13 mouse cellular contexts compared by ENCODE assay signal in genomic region chr10:83101421-83102207, GRCm38 (mm10).
DNase-seq lines count a peak whose midpoint lies in the region; ATAC-seq and TF ChIP-seq lines count a peak whose summit lies in the region.
"Had no signal": no experiment of that assay in that cellular context is flagged by ENCODE, and none has a peak within 500 bp of the region (broad histone marks: within the 10 kb centered on the region; RNA-seq: fewer than 3 reads in every experiment).

No protein-coding gene starts in this region.

- peaks cover 9% of the 10 kb centered on the region for H3K4me1 ChIP-seq in heart, adult 2 months (ENCODE audit: control insufficient read depth, insufficient read depth, low read length)
- peaks cover 10% of the 10 kb centered on the region for H3K4me1 ChIP-seq in heart, embryonic 11.5 days (ENCODE audit: control insufficient read depth, insufficient read depth, low read length)

- no peaks in the 10 kb centered on the region for H3K27me3 ChIP-seq in heart, adult 2 months (ENCODE audit: control insufficient read depth, insufficient read depth, low read length)
- H3K27me3 ChIP-seq in heart, embryonic 11.5 days (ENCODE audit: control insufficient read depth, insufficient read depth, low read length), result no peaks in the 10 kb centered on the region
- H3K27me3 ChIP-seq: heart, embryonic 12.5 days; intestine, embryonic 15.5 days; limb, embryonic 15.5 days; stomach, embryonic 15.5 days had no signal

- no peak for TF ChIP-seq POLR2A in heart, adult 2 months (IDR thresholded peaks at IDR 0.05; ENCODE audit: insufficient read depth, low read depth, low read length)

- no peak for TF ChIP-seq EP300 in heart, adult 2 months (IDR thresholded peaks at IDR 0.05; ENCODE audit: insufficient read depth, low read depth, low read length)

- no peak for TF ChIP-seq CTCF in heart, adult 2 months (IDR thresholded peaks at IDR 0.05)
- TF ChIP-seq CTCF in left cerebral cortex, adult 2 months (IDR thresholded peaks at IDR 0.05), result no peak

- no peak overlapping the region for H3K4me3 ChIP-seq in heart, adult 2 months
- H3K4me3 ChIP-seq in heart, embryonic 11.5 days (ENCODE audit: low read depth, low read length), result no peak overlapping the region
- no peak overlapping the region for H3K4me3 ChIP-seq in left cerebral cortex, adult 2 months
- H3K4me3 ChIP-seq: heart, embryonic 12.5 days; intestine, embryonic 15.5 days; limb, embryonic 15.5 days; stomach, embryonic 15.5 days had no signal

- WGBS in heart, adult 2 months, result 77% methylated on average over 9 of the region's 9 CpGs
- whole genome bisulfite sequencing in heart, embryonic 11.5 days (ENCODE audit: insufficient replicate concordance), result 85% methylated on average over 9 of the region's 9 CpGs

- no peak overlapping the region for H3K4me2 ChIP-seq in heart, embryonic 11.5 days
- H3K4me2 ChIP-seq: intestine, embryonic 15.5 days; limb, embryonic 15.5 days; stomach, embryonic 15.5 days had no signal

- ATAC-seq in heart, embryonic 11.5 days (replicated peaks; ENCODE audit: insufficient number of reproducible peaks, low FRiP score, low TSS enrichment), result no peak
- peak; percentile 21 for ATAC-seq in granulocyte monocyte progenitor cell, adult 5-6 weeks (replicated peaks; ENCODE audit: poor library complexity, severe bottlenecking)
- ATAC-seq: intestine, embryonic 15.5 days; midbrain, embryonic 16.5 days had no signal

- no peak overlapping the region for H3K9ac ChIP-seq in heart, adult 2 months (ENCODE audit: low read depth, low read length)
- H3K9ac ChIP-seq in heart, embryonic 11.5 days (ENCODE audit: low read depth, low read length), result no peak overlapping the region
- H3K9ac ChIP-seq: heart, embryonic 12.5 days; intestine, embryonic 15.5 days; limb, embryonic 15.5 days; stomach, embryonic 15.5 days had no signal

- no peaks in the 10 kb centered on the region for H3K9me3 ChIP-seq in heart, embryonic 11.5 days (replicated peaks; ENCODE audit: control insufficient read depth, low read length)
- H3K9me3 ChIP-seq: heart, embryonic 12.5 days; intestine, embryonic 15.5 days; limb, embryonic 15.5 days; stomach, embryonic 15.5 days had no signal

- intact Hi-C loops in heart, adult 2 months (cut with DNase I), result loop anchor here (2.0 to 5.0 kb wide), 2 partner anchors 117 to 194 kb away; partner anchors contain the start of gene Chst11
- intact Hi-C loops in left cerebral cortex, adult 2 months (cut with DNase I), result loop anchor here (2.0 to 5.0 kb wide), 2 partner anchors 115 to 184 kb away; no protein-coding TSS in a partner anchor
- intact Hi-C loops in left cerebral cortex, postnatal 4 days (cut with DNase I), result loop anchor here (5.0 kb wide), 1 partner anchor 114 kb away; the partner anchor contains the start of gene Chst11

- no peak for DNase-seq in heart, adult 2 months
- no peak for DNase-seq in left cerebral cortex, adult 2 months (ENCODE audit: extremely low spot score in 1 of 2, low spot score in 2 of 2)
- no peak for DNase-seq in left cerebral cortex, postnatal 4 days
- DNase-seq in brain, adult 2 months (ENCODE audit: low read depth, low spot score), result peak; percentile 82
- no peak for DNase-seq in adrenal gland, adult 2 months
- no peak for DNase-seq in embryo, embryonic 10.5 days (ENCODE audit: low spot score)

- peak overlapping the region; percentile 31; the same call in 1 of the 2 replicates for H3K27ac ChIP-seq in heart, adult 2 months
- H3K27ac ChIP-seq in heart, embryonic 11.5 days (ENCODE audit: low read depth, low read length), result no peak overlapping the region
- peak overlapping the region; percentile 63 for H3K27ac ChIP-seq in left cerebral cortex, adult 2 months
- H3K27ac ChIP-seq: intestine, embryonic 15.5 days; limb, embryonic 15.5 days; stomach, embryonic 15.5 days had no signal

- H3K36me3 ChIP-seq in heart, adult 2 months (ENCODE audit: control insufficient read depth, insufficient read depth, low read length), result no peaks in the 10 kb centered on the region
- no peaks in the 10 kb centered on the region for H3K36me3 ChIP-seq in heart, embryonic 11.5 days (ENCODE audit: control insufficient read depth, insufficient read depth, low read length)
- H3K36me3 ChIP-seq: heart, embryonic 12.5 days; intestine, embryonic 15.5 days; limb, embryonic 15.5 days; stomach, embryonic 15.5 days had no signal

- H3K79me2 ChIP-seq in heart, adult 2 months (replicated peaks; ENCODE audit: control insufficient read depth, insufficient read depth, low read length), result no peaks in the 10 kb centered on the region
